Mouse (Mus musculus): ENCODE measurements at regions not wholly inside any gene's neighbourhood (a gene's known extent, or its start where the extent isn't known, plus 50 kb on each side); places are given as distances from the start of the nearest gene placed in this dataset.
A peak's percentile ranks its signal among the peaks of the same experiment; 100 is the strongest.

DNA sequence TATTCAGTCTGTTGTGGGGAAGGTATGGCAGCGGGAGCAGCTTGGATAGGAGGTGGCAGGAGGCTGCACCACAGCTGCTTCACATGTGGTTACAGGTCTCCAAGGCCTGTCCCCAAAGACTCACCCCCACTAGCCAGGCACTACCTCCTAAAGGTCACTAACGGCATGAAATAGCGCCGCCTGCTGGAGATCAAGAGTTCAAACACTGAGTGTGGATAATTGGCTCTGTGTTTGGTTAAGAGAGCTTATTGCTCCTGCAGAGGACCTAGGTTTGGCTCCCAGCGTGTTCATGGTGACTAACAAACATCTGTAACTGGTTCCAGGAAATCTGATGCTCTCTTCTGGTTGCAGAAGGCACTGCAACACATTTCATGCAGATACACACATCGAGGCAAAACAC is 514.1 kb downstream of the Zfp536 start:
- ATAC-seq (ENCODE audit: low FRiP score): no peak
- no peak overlapping the region for H3K4me3 ChIP-seq (replicated peaks)
- H3K4me2 ChIP-seq: no peak overlapping the region
- no peak overlapping the region for H3K27ac ChIP-seq
- 39% methylated on average over 6 of the region's 6 CpGs for WGBS
- H3K9me3 ChIP-seq: no peaks in the 10 kb centered on the region
- no peak overlapping the region for H3K9ac ChIP-seq
- no peaks in the 10 kb centered on the region for H3K27me3 ChIP-seq
- no peaks in the 10 kb centered on the region for H3K4me1 ChIP-seq
- no peaks in the 10 kb centered on the region for H3K36me3 ChIP-seq (replicated peaks)

DNA sequence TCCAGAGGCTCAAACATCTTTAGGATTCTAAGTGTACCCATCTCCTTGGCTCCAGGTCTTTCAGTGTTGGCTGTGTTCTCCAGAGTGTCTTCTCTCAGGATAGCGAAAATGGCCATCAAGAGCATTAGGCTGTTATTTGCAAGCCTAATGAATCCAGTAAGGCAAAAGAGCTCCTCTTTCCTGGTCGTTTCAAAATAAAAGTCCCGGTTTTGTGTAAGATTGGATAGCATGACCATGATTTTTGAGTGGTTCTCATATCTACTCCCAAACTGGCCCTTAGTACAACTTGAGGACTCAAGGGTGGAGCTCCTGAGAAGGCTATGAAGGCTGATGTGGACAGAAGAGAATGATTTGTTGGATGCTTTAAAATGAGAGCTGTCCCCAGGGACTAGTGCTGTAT is 510.6 kb downstream of the Zfp536 start:
- Histone ChIP-seq H3K36me3 (replicated peaks) (no peaks in the 10 kb centered on the region), H3K4me2 (no peak overlapping the region), H3K27me3 (no peaks in the 10 kb centered on the region), H3K9me3 (no peaks in the 10 kb centered on the region), H3K4me1 (no peaks in the 10 kb centered on the region), H3K4me3 (replicated peaks) (no peak overlapping the region), H3K27ac (no peak overlapping the region), H3K9ac (no peak overlapping the region)
- no peak for ATAC-seq (ENCODE audit: low FRiP score)
- WGBS: 34% methylated on average over 3 of the region's 3 CpGs

DNA sequence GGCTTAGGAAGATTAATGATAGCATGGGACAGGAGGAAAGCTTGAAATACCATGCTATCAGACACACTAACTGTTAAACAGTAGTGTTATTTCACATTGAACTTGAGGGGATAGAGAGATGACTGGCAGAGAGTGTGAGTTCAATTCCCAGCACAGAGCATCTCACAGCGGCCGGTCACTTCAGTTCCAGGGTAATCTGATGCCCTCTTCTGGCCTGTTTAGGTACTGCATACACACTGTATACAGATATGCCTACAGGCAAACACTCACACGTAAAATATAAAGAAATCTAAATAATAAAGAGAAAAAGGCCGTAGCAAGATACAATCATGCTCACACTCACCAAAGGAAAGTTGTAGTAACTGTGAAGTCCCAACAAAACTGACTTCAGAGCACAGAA is 506.0 kb downstream of the Zfp536 start:
- Histone ChIP-seq H3K27me3 (no peaks in the 10 kb centered on the region), H3K4me1 (no peaks in the 10 kb centered on the region), H3K36me3 (replicated peaks) (no peaks in the 10 kb centered on the region), H3K4me3 (replicated peaks) (no peak overlapping the region), H3K4me2 (no peak overlapping the region), H3K27ac (no peak overlapping the region), H3K9ac (no peak overlapping the region), H3K9me3 (0 out of 2 replicates have a peak, but pooled peaks cover 5% of the 10 kb centered on the region)
- no peak for ATAC-seq (ENCODE audit: low FRiP score)
- 83% methylated on average over 4 of the region's 4 CpGs for WGBS

DNA sequence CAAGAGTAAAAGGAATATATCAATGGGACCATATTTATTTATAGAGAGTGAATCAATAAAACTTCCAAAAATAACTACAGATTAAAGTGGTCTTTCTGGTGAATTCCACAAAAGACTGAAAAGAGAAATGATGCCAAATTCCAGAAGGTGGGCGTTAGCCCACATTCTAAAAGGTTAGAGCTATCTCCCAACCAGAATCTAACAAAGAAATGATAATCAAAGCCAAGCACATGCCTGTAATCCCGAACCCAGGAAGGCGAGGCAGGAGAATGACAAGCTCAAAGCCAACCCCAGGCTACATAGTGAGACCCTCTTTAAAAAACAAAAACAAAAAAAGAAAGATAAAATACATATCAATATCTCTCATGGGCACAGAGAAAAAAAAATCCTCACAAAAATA is 502.6 kb downstream of the Zfp536 start:
- H3K27ac ChIP-seq: no peak overlapping the region
- H3K4me1 ChIP-seq: no peaks in the 10 kb centered on the region
- 0 out of 2 replicates have a peak, but pooled peaks cover 5% of the 10 kb centered on the region for H3K9me3 ChIP-seq
- WGBS: 83% methylated on average over 3 of the region's 3 CpGs
- no peak overlapping the region for H3K4me3 ChIP-seq (replicated peaks)
- no peaks in the 10 kb centered on the region for H3K27me3 ChIP-seq
- H3K9ac ChIP-seq: no peak overlapping the region
- H3K4me2 ChIP-seq: no peak overlapping the region
- H3K36me3 ChIP-seq (replicated peaks): no peaks in the 10 kb centered on the region
- ATAC-seq (ENCODE audit: low FRiP score): no peak

DNA sequence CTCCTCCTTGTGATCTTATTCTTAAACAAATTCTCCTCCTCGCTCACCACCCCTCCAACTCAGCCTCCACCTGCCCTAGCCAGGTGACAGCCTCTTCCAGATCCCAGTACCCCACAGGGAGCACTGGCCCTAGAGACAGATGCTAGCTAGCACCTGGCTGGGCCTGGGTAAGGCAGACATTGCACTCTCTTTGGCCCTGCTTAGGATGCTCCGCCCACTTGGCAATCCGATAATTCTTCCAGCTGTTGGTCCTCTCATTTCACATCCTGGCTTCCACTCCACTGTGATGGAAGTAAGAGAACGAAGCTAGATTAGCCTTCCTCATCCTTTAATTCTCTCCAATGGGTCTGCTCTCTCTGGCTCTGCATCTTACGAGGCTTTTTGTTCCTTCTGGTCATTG is 483.4 kb downstream of the Zfp536 start:
- Histone ChIP-seq H3K27ac (no peak overlapping the region), H3K9ac (no peak overlapping the region), H3K4me2 (peak overlapping the region; percentile 32)

DNA sequence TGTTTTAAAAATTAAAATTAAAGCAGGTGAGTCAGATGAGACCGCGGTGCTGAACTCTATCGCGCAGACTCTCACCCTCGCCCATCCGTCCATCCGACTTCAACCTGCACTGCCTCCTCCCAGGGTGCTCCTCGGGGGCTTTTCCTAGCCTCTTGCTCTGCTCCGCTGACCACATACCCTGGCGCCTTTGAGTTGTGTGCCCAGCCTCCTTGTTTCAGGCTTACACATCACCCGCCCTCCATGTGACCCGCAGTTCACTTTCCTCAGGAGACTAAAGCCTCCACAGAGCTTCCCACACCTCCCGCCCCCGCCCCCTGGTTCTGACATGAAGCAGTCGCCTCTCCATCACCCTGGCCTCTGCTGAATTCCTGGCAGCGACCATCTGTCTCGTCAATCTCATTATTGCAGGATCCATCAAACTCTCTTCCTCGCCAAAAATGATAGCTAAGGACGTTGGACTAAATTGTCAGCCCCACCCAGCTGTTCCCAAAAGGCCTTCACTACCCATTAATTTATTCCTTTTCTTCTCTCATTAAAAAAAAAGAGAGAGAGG is 482.9 kb downstream of the Zfp536 start:
- Histone ChIP-seq H3K36me3 (replicated peaks) (no peaks in the 10 kb centered on the region), H3K4me1 (peaks cover 20% of the 10 kb centered on the region), H3K27me3 (0 out of 2 replicates have a peak, but pooled peaks cover 8% of the 10 kb centered on the region), H3K27ac (no peak overlapping the region), H3K9me3 (no peaks in the 10 kb centered on the region), H3K4me2 (peak overlapping the region; percentile 32), H3K9ac (no peak overlapping the region), H3K4me3 (replicated peaks) (no peak overlapping the region)
- peak; percentile 51; the same call in 1 of the 2 replicates for ATAC-seq (ENCODE audit: low FRiP score)
- 25% methylated on average over 19 of the region's 19 CpGs for WGBS

More for the DNA sequence above, 483.4 kb downstream of the Zfp536 start:
- Histone ChIP-seq H3K27me3 (0 out of 2 replicates have a peak, but pooled peaks cover 8% of the 10 kb centered on the region), H3K4me3 (replicated peaks) (no peak overlapping the region), H3K36me3 (replicated peaks) (no peaks in the 10 kb centered on the region), H3K9me3 (no peaks in the 10 kb centered on the region), H3K4me1 (peaks cover 20% of the 10 kb centered on the region)
- WGBS: 18% methylated on average over 5 of the region's 5 CpGs
- ATAC-seq (ENCODE audit: low FRiP score): 0 out of 2 replicates have a peak, but pooled peaks have one; percentile 44

DNA sequence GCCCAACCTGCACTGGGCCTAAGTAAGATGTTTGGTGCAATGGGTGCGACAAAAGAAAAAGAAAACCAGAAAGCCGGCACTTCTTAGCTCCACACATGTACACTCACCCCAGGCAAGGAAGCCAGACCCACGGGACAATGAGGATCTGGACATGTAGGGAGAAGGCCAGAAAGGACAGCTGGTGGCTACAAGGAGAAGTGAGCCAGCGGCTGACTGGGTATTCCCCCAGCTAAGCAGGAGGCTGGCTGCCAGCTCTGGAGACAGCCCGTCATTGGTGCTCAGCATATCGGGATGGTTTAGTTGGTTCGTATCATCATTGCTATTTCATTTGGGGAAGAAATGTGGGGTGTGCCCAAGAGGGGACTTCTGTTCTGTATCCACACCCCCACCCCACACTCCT is 481.7 kb downstream of the Zfp536 start:
- WGBS: 81% methylated on average over 7 of the region's 7 CpGs
- Histone ChIP-seq H3K36me3 (replicated peaks) (no peaks in the 10 kb centered on the region), H3K4me3 (replicated peaks) (no peak overlapping the region), H3K27me3 (0 out of 2 replicates have a peak, but pooled peaks cover 8% of the 10 kb centered on the region), H3K27ac (no peak overlapping the region), H3K4me1 (peaks cover 20% of the 10 kb centered on the region), H3K4me2 (no peak overlapping the region), H3K9me3 (no peaks in the 10 kb centered on the region), H3K9ac (no peak overlapping the region)
- ATAC-seq (ENCODE audit: low FRiP score): no peak

DNA sequence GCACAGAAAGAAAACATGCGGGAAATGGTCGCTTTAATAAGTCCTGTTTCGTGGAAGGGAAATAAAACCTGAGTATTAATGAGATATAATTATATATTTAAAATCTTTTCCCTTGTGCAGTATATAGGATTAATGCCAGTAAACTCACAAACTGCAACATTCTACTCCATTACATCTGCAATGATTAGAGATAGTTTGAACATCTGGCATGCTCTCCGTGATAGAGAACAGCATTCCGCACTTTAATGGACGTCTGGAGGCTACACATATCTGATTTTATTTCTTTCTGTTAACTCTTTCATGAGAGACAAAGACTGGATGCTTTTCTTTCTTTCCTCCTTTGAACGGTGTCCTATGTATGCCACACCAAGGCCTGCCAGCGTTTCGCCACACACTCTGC is 480.9 kb downstream of the Zfp536 start:
- 0 out of 2 replicates have a peak, but pooled peaks cover 8% of the 10 kb centered on the region for H3K27me3 ChIP-seq
- no peak overlapping the region for H3K27ac ChIP-seq
- H3K4me1 ChIP-seq: peaks cover 20% of the 10 kb centered on the region
- no peak overlapping the region for H3K4me2 ChIP-seq
- H3K9me3 ChIP-seq: no peaks in the 10 kb centered on the region
- H3K4me3 ChIP-seq (replicated peaks): no peak overlapping the region
- H3K36me3 ChIP-seq (replicated peaks): no peaks in the 10 kb centered on the region
- WGBS: 78% methylated on average over 9 of the region's 9 CpGs
- no peak for ATAC-seq (ENCODE audit: low FRiP score)
- no peak overlapping the region for H3K9ac ChIP-seq

DNA sequence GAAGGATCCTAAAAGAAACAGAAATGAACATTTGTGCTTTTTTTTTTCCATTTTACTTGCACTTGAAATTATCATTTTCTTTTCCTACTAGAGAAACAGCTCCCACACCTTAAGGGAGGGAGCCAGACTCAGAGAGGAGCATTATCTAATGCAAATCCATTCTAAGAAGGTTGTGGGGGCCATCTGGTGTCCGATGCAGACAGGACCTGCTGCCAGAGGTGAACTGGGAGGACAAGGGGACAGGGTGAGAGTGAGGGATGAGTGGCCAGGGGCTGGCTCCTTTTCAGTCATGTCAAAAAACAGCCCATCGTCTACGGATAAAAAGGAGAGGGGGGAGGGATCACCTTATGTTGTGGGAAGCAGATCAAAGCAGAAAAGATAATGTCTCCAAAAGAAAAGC is 474.6 kb downstream of the Zfp536 start:
- Histone ChIP-seq H3K9ac (no peak overlapping the region), H3K36me3 (replicated peaks) (no peaks in the 10 kb centered on the region), H3K27ac (no peak overlapping the region), H3K9me3 (no peaks in the 10 kb centered on the region), H3K4me2 (no peak overlapping the region), H3K4me3 (replicated peaks) (no peak overlapping the region), H3K27me3 (no peaks in the 10 kb centered on the region), H3K4me1 (no peaks in the 10 kb centered on the region)
- no peak for ATAC-seq (ENCODE audit: low FRiP score)
- WGBS: 37% methylated on average over 3 of the region's 3 CpGs

DNA sequence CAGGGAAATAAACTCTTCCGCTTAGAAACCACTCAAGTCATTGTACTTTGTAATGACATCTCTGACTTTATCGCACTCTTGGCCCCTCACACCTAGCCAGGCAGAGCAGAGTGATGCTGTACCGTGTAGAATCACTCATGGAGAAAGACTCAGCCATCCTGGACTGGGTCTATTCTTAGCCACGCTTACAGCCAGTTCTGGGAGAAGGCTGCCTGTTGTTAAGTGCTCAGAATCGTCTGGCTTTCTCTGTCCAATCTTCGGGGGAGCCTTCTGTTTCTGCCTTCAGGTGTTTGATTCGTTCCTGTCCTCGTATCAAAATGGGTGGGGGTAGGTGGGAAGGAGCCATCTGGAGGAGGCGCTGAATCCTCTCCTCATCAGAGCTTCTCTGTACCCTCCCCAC is 468.0 kb downstream of the Zfp536 start:
- no peaks in the 10 kb centered on the region for H3K27me3 ChIP-seq
- H3K4me1 ChIP-seq: no peaks in the 10 kb centered on the region
- no peak overlapping the region for H3K27ac ChIP-seq
- WGBS: 78% methylated on average over 9 of the region's 9 CpGs
- H3K4me3 ChIP-seq (replicated peaks): no peak overlapping the region
- H3K4me2 ChIP-seq: no peak overlapping the region
- no peak for ATAC-seq (ENCODE audit: low FRiP score)
- H3K36me3 ChIP-seq (replicated peaks): no peaks in the 10 kb centered on the region
- H3K9ac ChIP-seq: no peak overlapping the region
- no peaks in the 10 kb centered on the region for H3K9me3 ChIP-seq

DNA sequence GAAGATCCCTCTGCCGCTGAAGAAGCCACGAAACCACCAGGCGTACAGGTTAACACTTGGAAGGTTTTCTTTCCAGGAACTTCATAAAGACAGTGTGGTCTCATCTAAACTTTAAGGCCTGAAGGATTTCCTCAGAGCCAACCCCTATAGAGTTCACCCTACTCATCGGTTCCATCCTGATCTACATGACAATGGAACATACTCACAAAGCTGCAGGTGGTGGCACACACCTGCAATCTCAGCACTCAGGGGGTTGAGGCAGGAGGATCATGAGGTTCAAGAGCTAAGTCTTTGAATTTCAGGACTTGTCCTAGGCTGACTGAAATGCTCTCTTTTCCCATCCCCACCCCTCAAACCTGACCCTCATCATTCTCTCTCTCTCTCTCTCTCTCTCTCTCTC is 466.2 kb downstream of the Zfp536 start:
- no peaks in the 10 kb centered on the region for H3K27me3 ChIP-seq
- no peaks in the 10 kb centered on the region for H3K36me3 ChIP-seq (replicated peaks)
- no peak for ATAC-seq (ENCODE audit: low FRiP score)
- no peak overlapping the region for H3K4me3 ChIP-seq (replicated peaks)
- no peak overlapping the region for H3K4me2 ChIP-seq
- 85% methylated on average over 4 of the region's 4 CpGs for WGBS
- no peaks in the 10 kb centered on the region for H3K4me1 ChIP-seq
- H3K27ac ChIP-seq: no peak overlapping the region
- H3K9me3 ChIP-seq: no peaks in the 10 kb centered on the region
- no peak overlapping the region for H3K9ac ChIP-seq

DNA sequence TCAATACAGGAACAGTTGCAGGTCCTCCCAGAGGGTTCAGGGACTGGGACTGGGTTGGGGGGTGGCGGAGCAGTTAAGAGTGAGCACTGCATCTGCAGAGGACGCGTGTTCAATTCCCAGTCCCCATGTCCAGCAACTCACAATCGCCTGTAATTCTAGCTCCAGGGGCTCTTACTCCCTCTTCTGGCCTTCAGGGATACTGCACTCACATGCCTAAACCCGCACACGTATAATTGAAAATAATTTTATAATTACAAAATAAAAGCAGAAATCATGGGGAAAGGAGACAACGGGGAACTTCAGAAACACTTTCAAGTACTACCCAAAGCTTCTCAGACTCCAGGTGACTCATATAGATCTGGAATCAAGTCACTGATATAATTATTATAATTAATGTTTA is 448.8 kb downstream of the Zfp536 start:
- 89% methylated on average over 7 of the region's 7 CpGs for WGBS
- Histone ChIP-seq H3K4me3 (replicated peaks) (no peak overlapping the region), H3K4me2 (no peak overlapping the region), H3K36me3 (replicated peaks) (no peaks in the 10 kb centered on the region), H3K9ac (no peak overlapping the region), H3K4me1 (peaks cover 6% of the 10 kb centered on the region), H3K27ac (no peak overlapping the region), H3K27me3 (no peaks in the 10 kb centered on the region), H3K9me3 (no peaks in the 10 kb centered on the region)
- no peak for ATAC-seq (ENCODE audit: low FRiP score)

DNA sequence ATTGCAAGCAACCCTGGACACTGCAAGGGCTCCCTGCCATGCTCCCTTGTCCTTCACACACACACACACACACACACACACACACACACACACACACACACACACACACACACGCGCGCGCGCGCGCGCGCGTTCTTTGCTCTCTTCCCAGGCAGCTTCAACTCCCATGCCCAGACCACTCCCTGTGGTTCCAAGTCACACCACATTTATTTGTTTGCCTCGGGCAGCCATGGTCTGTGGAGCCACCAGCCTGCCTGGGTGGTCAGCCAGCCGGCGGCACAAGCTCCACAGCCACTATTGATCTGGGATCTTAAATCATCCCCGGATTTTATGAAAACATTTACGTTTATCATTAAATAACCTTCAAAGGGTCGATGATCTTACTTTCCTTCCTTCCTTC is 440.0 kb downstream of the Zfp536 start:
- Histone ChIP-seq H3K36me3 (replicated peaks) (no peaks in the 10 kb centered on the region), H3K4me1 (peaks cover 40% of the 10 kb centered on the region), H3K27me3 (no peaks in the 10 kb centered on the region), H3K9me3 (no peaks in the 10 kb centered on the region), H3K4me3 (replicated peaks) (no peak overlapping the region), H3K9ac (no peak overlapping the region), H3K27ac (no peak overlapping the region), H3K4me2 (no peak overlapping the region)
- WGBS: 77% methylated on average over 16 of the region's 16 CpGs
- ATAC-seq (ENCODE audit: low FRiP score): no peak

Measured in forebrain, embryonic 12.5 days (tissue).